Mouse (Mus musculus) naive thymus-derived CD4-positive, alpha-beta T cell, adult 2 months (primary cell): Measurements from ENCODE around the gene Cd19.

Source experiments
- DNase-seq: peaks from one replicate; pipeline ENCODE4 v3.0.0-alpha.2; 2011; ENCODE audit warnings: low read depth

Gene Cd19

DNA sequence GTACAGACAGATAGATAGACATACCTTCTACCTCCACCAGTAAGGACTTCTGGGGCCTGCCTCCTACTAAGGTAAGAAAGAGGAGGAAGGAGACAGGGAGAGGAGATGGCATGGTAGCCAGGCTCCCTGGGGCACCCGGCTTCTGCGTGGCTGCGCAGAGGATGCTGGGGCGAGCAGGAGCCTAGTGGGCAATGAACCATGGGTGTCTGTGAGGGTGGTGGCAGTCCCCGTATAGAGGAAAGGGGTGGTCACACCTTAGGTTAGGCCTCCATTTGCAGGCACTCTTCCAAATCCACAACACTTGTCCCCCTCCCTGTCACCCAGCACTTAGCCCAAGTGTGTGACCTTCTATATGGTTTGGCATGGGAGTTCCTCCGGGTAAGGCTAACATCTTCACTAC is at the start of gene Cd19:
Gene Cd19 (minus strand): TSS at position 165 of the 400 bp plus-strand sequence.
- DNase-seq, result no peak

- no peak for DNase-seq
Measured at GRCm38 (mm10) chr7:126464121-126464520, 49.4 kb upstream of the Cd19 start.

GRCm38 (mm10) chr7:126463547-126463946 is 48.9 kb upstream of the Cd19 start:
- no peak for DNase-seq

DNA sequence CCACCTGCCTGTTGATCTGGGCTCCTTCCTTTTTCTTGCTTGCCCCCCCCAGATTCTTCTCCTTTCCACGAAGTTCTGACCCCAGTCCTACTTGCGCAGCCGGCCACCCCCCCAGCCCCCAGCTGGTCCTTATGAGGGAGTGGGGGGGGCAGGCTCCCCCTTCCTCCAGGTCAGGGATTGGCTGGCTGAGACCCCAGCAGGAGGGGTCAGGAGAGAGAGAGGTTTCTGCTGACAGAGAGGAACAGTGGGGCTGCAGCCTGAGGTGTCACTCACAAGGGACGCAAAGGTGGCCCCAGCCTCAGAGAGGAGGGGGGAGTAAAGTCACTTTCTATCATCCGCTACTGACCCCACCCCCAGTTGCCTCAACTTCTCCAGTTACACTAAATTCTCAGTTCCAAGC is 48.3 kb upstream of the Cd19 start, which contains the start of gene Atp2a1:
Gene Atp2a1 (minus strand): TSS at position 105 of the 400 bp plus-strand sequence.
- no peak for DNase-seq

GRCm38 (mm10) chr7:126461626-126462025 is 46.9 kb upstream of the Cd19 start:
- no peak for DNase-seq

- DNase-seq, result no peak
Measured at GRCm38 (mm10) chr7:126460623-126461399, 46.1 kb upstream of the Cd19 start.

DNA sequence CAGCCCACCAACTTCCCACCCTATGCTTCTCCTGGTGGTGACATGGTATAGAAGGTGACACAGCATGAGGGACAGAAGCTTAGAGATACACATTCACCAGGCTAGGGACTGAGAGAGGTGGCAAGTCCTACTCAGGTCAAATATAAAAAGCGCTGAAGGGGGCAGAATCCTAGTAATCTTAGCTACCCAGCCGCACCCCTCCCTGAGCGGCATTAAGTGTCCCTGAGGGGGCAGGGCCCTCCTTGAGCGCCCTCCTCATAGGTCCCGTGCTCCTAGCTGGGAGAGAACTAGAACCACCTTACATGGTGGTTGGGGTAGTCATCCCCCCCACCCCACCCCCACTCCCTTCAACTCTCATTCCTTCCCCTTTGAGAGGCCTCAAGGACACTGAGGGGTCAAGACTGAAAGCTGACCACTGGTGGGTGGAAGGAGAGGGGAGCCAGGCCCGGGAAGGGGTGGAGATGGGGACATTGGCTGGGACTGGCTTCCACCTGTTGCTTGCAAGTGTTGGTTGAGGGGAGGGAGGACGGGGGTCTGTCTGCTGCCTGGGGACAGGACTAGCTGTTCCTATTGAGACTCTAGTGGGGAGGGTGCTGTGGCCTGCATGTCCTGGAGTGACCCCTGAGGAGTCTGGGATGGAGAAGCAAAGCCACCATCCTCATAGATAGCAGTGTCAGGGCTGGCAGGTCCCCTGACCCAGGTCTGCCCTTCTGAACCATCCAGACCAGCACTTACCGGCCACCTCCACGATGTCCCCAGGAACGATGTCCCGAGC is 44.3 kb upstream of the Cd19 start:
- no peak for DNase-seq

DNA sequence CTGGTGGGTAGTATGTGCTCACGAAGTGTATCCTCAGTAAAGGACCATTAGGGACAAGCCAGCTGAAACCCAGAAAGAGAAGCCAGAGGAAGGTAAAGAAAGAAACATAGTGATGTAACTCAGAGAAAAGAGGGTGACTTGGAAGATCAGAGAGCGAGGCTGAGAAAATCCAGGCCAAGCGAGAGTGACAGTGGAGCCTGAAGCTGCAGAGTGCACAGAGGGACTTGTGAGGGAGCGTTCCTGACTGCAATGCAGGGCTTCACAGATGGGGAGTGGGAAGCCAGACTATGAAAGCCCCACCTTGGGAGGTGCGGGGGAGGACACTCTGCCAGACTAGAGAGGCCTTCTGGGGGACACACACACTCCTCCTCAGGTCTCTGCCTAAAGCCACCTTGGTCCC is 43.5 kb upstream of the Cd19 start:
- no peak for DNase-seq

DNA sequence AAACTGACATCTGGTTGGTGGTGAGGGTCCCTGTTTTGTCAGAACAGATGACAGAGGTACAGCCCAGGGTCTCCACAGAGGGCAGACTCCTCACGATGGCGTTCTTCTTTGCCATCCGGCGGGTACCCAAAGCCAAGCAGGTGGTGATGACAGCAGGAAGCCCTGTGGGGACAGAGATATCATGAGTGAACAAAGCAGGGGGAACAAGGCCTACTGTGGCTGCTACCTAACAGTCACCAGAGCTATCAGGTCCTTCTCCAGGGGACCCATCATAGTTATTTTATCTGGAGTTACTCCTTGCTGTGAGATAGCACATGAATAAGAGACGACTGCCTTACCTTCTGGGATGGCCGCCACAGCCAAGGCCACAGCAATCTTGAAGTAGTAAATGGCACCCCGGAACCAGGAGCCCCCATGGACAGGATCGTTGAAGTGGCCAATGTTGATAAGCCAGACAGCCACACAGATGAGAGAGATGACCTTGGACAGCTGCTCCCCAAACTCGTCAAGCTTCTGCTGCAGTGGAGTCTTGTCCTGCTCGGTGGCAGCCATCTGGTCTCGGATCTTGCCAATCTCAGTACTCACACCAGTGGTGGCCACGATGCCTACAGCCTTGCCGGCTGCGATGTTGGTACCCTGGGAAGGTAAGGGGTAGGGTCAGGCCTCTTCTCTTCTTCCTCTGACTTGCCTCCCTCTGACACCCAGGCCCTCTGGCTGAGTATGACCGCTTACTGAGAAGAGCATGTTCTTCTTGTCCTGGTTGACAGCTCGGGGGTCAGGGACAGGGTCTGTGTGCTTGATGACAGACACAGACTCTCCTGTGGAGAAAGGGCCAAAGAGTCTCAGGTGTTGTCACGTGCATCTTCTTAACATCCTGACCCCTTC is 41.9 kb upstream of the Cd19 start:
- DNase-seq, result no peak

GRCm38 (mm10) chr7:126455242-126455641 is 40.6 kb upstream of the Cd19 start:
- no peak for DNase-seq

GRCm38 (mm10) chr7:126453861-126454260 is 39.2 kb upstream of the Cd19 start:
- DNase-seq, result no peak

DNA sequence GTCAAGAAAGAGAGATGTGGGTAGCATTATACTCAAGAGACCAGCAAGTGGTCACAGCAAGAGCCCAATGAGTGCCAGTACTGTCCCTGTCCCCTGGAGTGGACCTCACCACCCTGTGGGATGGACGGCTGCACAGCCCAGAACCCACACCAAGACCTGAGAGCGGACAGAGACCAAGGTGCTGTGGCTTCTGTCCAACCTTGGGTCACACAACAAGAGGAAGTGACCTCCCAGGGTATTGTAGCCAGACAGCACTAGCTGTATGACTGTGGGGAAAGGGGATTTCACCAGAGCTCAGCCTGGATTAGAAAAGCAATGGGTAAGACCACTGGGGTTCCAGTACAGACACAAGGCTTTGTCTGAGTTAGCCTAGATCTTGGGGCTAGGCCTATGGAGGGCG is 37.6 kb upstream of the Cd19 start:
- no peak for DNase-seq

GRCm38 (mm10) chr7:126450641-126451040 is 36.0 kb upstream of the Cd19 start:
- DNase-seq, result no peak

- DNase-seq, result no peak
Measured at GRCm38 (mm10) chr7:126449991-126450390, 35.3 kb upstream of the Cd19 start.

- no peak for DNase-seq
Measured at GRCm38 (mm10) chr7:126448481-126448880, 33.8 kb upstream of the Cd19 start.

- no peak for DNase-seq
Measured at GRCm38 (mm10) chr7:126446217-126446616, 31.5 kb upstream of the Cd19 start.

GRCm38 (mm10) chr7:126445104-126445815 is 30.6 kb upstream of the Cd19 start:
- no peak for DNase-seq

- DNase-seq, result no peak
Measured at GRCm38 (mm10) chr7:126444536-126444935, 29.8 kb upstream of the Cd19 start.

- no peak for DNase-seq
Measured at GRCm38 (mm10) chr7:126443997-126444396, 29.3 kb upstream of the Cd19 start.

DNA sequence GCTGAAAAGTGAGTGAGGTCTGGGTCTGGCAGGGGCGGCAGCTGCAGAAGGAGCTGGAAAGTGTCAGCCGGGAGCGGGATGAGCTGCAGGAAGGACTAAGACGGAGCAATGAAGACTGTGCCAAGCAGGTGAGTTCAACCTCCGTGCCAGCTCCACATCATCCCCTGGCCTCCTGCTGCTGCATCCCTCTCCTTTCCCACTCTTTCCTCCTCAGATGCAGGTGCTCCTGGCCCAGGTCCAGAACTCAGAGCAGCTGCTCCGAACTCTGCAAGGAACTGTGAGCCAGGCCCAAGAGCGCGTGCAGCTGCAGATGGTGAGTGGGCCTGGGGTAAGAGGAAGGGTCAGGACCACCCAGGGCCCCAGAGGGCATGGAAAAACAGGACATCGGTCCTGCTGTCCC is 25.4 kb upstream of the Cd19 start:
- DNase-seq, result no peak

DNA sequence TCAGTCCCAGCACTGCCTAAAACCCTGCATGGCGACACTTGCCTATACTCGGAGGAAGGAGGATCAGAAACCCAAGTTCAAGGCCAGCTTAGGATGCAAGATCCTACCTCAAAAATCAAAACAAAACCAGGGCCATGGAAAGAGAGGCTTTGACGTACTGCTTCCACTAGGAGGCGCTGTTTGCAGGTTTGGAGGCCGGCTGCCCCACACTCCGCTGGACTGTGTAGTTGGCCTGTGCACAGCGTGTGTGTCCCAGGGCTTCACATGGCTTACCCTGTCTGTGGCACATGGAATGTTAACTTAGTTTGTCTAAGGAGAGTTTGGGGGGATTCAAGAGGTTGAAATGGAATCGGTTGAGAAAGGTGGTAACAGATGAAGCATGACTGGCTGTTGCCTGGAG is 22.2 kb upstream of the Cd19 start:
- peak; percentile 83 for DNase-seq

DNA sequence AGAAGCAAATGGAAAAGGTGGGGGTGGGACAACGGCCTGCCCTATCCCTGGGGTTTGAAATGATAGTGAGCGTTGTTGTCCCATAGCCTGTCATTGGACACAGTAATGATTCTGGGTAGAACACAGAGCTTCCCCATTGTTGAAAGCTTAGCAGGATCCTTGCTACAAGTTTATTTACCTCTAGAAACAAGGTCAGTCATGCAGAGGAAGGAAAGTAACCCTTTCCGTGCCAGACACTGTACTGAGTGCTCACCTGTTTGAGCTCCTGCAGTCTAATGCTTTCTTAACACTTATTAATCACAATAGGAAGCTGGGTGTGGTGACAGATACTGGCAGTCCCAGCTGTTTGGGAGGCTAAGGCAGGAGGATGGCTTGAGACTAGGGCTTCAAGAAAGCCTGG is 21.1 kb upstream of the Cd19 start:
- DNase-seq, result no peak
